Mouse (Mus musculus) CH12.LX (cell line): ENCODE results near the gene Slc39a13. TPM values are rescaled to one million over a fixed set of nuclear protein-coding genes. Genes with fewer than 3 reads are reported as not detected.

ENCODE experiments used
- DNase-seq: peaks from one replicate; pipeline ENCODE4 v3.0.0-alpha.2; 2013; ENCODE audit errors: extremely low read depth
- H3K27ac ChIP-seq: 2 replicates; pipeline ENCODE4 v1.5.1; 2012; ENCODE audit warnings: low read depth, mild to moderate bottlenecking, control low read depth, moderate library complexity; ENCODE audit not compliant: insufficient read depth
- H3K27me3 ChIP-seq: replicated peaks from 2 replicates; pipeline ENCODE3; 2012; ENCODE audit warnings: inconsistent platforms
- H3K36me3 ChIP-seq, 2 experiments: replicated peaks in 1 of 2; 2 replicates each; pipeline versions ENCODE3 to v1.6.1; 2012; ENCODE audit warnings: inconsistent platforms in 1 of 2, low read length in 1 of 2, mild to moderate bottlenecking in 1 of 2, mixed read lengths in 1 of 2, moderate library complexity in 1 of 2; ENCODE audit not compliant: control insufficient read depth in 1 of 2, insufficient read depth in 1 of 2
- H3K4me1 ChIP-seq, 2 experiments: 2 replicates each; pipeline ENCODE4 v1.6.1; 2012; ENCODE audit warnings: inconsistent platforms in 1 of 2, moderate library complexity in 1 of 2; ENCODE audit not compliant: insufficient read depth in 2 of 2, control insufficient read depth in 1 of 2
- H3K4me2 ChIP-seq: 2 replicates; pipeline ENCODE4 v1.6.1; 2012; ENCODE audit warnings: low read depth, mild to moderate bottlenecking, control low read depth; ENCODE audit not compliant: poor library complexity, insufficient read depth, severe bottlenecking
- H3K4me3 ChIP-seq, 3 experiments: fragments of 150-350 bp in 1 of 3; sonication (generic) in 1 of 3; replicated peaks in 1 of 3; 2 replicates each; pipeline versions ENCODE3 to v1.5.1; 2011 to 2012; ENCODE audit warnings: low read depth in 2 of 3, low read length in 2 of 3, mild to moderate bottlenecking in 2 of 3, moderate library complexity in 2 of 3, control low read depth in 1 of 3, improper control_type of control experiment in 1 of 3, inconsistent platforms in 1 of 3, mixed read lengths in 1 of 3; ENCODE audit not compliant: poor library complexity in 1 of 3
- H3K79me2 ChIP-seq: replicated peaks from 2 replicates; pipeline ENCODE4 v1.6.1; 2012; ENCODE audit warnings: mild to moderate bottlenecking, moderate library complexity; ENCODE audit not compliant: control insufficient read depth, poor library complexity, insufficient read depth, severe bottlenecking; ENCODE audit errors: extremely low read depth
- H3K9ac ChIP-seq: 2 replicates; pipeline ENCODE4 v1.6.1; 2012; ENCODE audit warnings: low read depth, mild to moderate bottlenecking, control low read depth, moderate library complexity; ENCODE audit not compliant: insufficient read depth
- H3K9me3 ChIP-seq: replicated peaks from 2 replicates; pipeline ENCODE3; 2012; ENCODE audit warnings: low read length, inconsistent platforms, mixed read lengths
- BHLHE40 ChIP-seq: IDR thresholded peaks from 2 replicates; pipeline ENCODE4 v1.6.1; 2011; ENCODE audit warnings: mild to moderate bottlenecking, low read depth, low read length, improper control_type of control experiment
- CHD1 ChIP-seq: IDR thresholded peaks from 2 replicates; pipeline ENCODE4 v1.6.1; 2012; ENCODE audit warnings: low read depth, low read length, improper control_type of control experiment, inconsistent platforms
- CHD2 ChIP-seq: IDR thresholded peaks from 2 replicates; pipeline ENCODE4 v1.6.1; 2011; ENCODE audit warnings: low read length, improper control_type of control experiment
- CTCF ChIP-seq, 2 experiments: IDR thresholded peaks in 1 of 2; conservative IDR thresholded peaks in 1 of 2; 2 replicates each; pipeline ENCODE4 v1.5.1; 2011 to 2012; ENCODE audit warnings: low read depth in 2 of 2, low read length in 2 of 2, improper control_type of control experiment in 1 of 2, inconsistent platforms in 1 of 2, mild to moderate bottlenecking in 1 of 2, moderate library complexity in 1 of 2
- E2F4 ChIP-seq: IDR thresholded peaks from 2 replicates; pipeline ENCODE4 v1.6.1; 2011; ENCODE audit warnings: low read depth, low read length, improper control_type of control experiment; ENCODE audit not compliant: insufficient replicate concordance
- ELF1 ChIP-seq: IDR thresholded peaks from 2 replicates; pipeline ENCODE4 v1.6.1; 2014; ENCODE audit warnings: low read depth, mild to moderate bottlenecking, inconsistent platforms, low read length, improper control_type of control experiment
- EP300 ChIP-seq: IDR thresholded peaks from 2 replicates; pipeline ENCODE4 v1.6.1; 2011; ENCODE audit warnings: low read length, improper control_type of control experiment
- ETS1 ChIP-seq: conservative IDR thresholded peaks from 2 replicates; pipeline ENCODE4 v1.6.1; 2012; ENCODE audit warnings: low read depth, mild to moderate bottlenecking, inconsistent platforms, low read length, improper control_type of control experiment, moderate library complexity
- GABPA ChIP-seq: IDR thresholded peaks from 2 replicates; pipeline ENCODE4 v1.6.1; 2012; ENCODE audit warnings: low read depth, low read length, improper control_type of control experiment, inconsistent platforms; ENCODE audit not compliant: insufficient replicate concordance
- HCFC1 ChIP-seq: IDR thresholded peaks from 2 replicates; pipeline ENCODE4 v1.6.1; 2012; ENCODE audit warnings: low read depth, mild to moderate bottlenecking, inconsistent platforms, low read length, improper control_type of control experiment
- IRF4 ChIP-seq: IDR thresholded peaks from 2 replicates; pipeline ENCODE4 v1.6.1; 2014; ENCODE audit warnings: low read depth, mild to moderate bottlenecking, inconsistent platforms, low read length, improper control_type of control experiment
- JUN ChIP-seq: IDR thresholded peaks from 2 replicates; pipeline ENCODE4 v1.6.1; 2011; ENCODE audit warnings: low read depth, mild to moderate bottlenecking, low read length, improper control_type of control experiment, moderate library complexity; ENCODE audit not compliant: insufficient read depth
- JUND ChIP-seq: conservative IDR thresholded peaks from 2 replicates; pipeline ENCODE4 v1.6.1; 2011; ENCODE audit warnings: low read depth, low read length, improper control_type of control experiment
- KAT2A ChIP-seq: IDR thresholded peaks from 2 replicates; pipeline ENCODE4 v1.6.1; 2012; ENCODE audit warnings: low read length, improper control_type of control experiment, inconsistent platforms; ENCODE audit not compliant: insufficient replicate concordance
- MAFK ChIP-seq: IDR thresholded peaks from 2 replicates; pipeline ENCODE4 v1.6.1; 2011; ENCODE audit warnings: low read length, improper control_type of control experiment; ENCODE audit not compliant: insufficient replicate concordance
- MAX ChIP-seq: IDR thresholded peaks from 2 replicates; pipeline ENCODE4 v1.6.1; 2011; ENCODE audit warnings: low read length, improper control_type of control experiment
- MAZ ChIP-seq: IDR thresholded peaks from 2 replicates; pipeline ENCODE4 v1.6.1; 2012; ENCODE audit warnings: low read depth, mild to moderate bottlenecking, inconsistent platforms, low read length, improper control_type of control experiment, moderate library complexity
- MEF2A ChIP-seq: IDR thresholded peaks from 2 replicates; pipeline ENCODE4 v1.6.1; 2014; ENCODE audit warnings: low read depth, mild to moderate bottlenecking, inconsistent platforms, low read length, improper control_type of control experiment, borderline replicate concordance
- MXI1 ChIP-seq: IDR thresholded peaks from 2 replicates; pipeline ENCODE4 v1.6.1; 2011; ENCODE audit warnings: mild to moderate bottlenecking, low read depth, low read length, improper control_type of control experiment
- MYC ChIP-seq: IDR thresholded peaks from 2 replicates; pipeline ENCODE4 v1.6.1; 2011; ENCODE audit warnings: low read depth, mild to moderate bottlenecking, improper control_type of control experiment, low read length
- NELFE ChIP-seq: IDR thresholded peaks from 2 replicates; pipeline ENCODE4 v1.6.1; 2011; ENCODE audit warnings: low read depth, low read length, improper control_type of control experiment
- NRF1 ChIP-seq: IDR thresholded peaks from 2 replicates; pipeline ENCODE4 v1.6.1; 2014; ENCODE audit warnings: low read depth, mild to moderate bottlenecking, inconsistent platforms, low read length, improper control_type of control experiment, moderate library complexity
- PAX5 ChIP-seq: IDR thresholded peaks from 2 replicates; pipeline ENCODE4 v1.6.1; 2012; ENCODE audit warnings: low read length, inconsistent platforms, mixed read lengths
- POLR2A ChIP-seq: IDR thresholded peaks from 2 replicates; pipeline ENCODE4 v1.6.1; 2011; ENCODE audit warnings: low read depth, mild to moderate bottlenecking, improper control_type of control experiment, low read length
- POLR2AphosphoS2 ChIP-seq: IDR thresholded peaks from 2 replicates; pipeline ENCODE4 v1.6.1; 2011; ENCODE audit warnings: low read depth, low read length, improper control_type of control experiment
- RAD21 ChIP-seq: IDR thresholded peaks from 2 replicates; pipeline ENCODE4 v1.6.1; 2011; ENCODE audit warnings: low read depth, mild to moderate bottlenecking, low read length, improper control_type of control experiment, moderate library complexity
- RCOR1 ChIP-seq: conservative IDR thresholded peaks from 2 replicates; pipeline ENCODE4 v1.6.1; 2012; ENCODE audit warnings: low read depth, mild to moderate bottlenecking, inconsistent platforms, low read length, improper control_type of control experiment
- SIN3A ChIP-seq: IDR thresholded peaks from 2 replicates; pipeline ENCODE4 v1.6.1; 2012; ENCODE audit warnings: low read length, improper control_type of control experiment, inconsistent platforms
- SMC3 ChIP-seq: IDR thresholded peaks from 2 replicates; pipeline ENCODE4 v1.6.1; 2011; ENCODE audit warnings: low read depth, low read length, improper control_type of control experiment
- TBP ChIP-seq: conservative IDR thresholded peaks from 2 replicates; pipeline ENCODE4 v1.6.1; 2011; ENCODE audit warnings: low read depth, low read length, improper control_type of control experiment
- TCF12 ChIP-seq: IDR thresholded peaks from 2 replicates; pipeline ENCODE4 v1.6.1; 2014; ENCODE audit warnings: low read depth, mild to moderate bottlenecking, inconsistent platforms, low read length, improper control_type of control experiment
- UBTF ChIP-seq: IDR thresholded peaks from 2 replicates; pipeline ENCODE4 v1.6.1; 2012; ENCODE audit warnings: low read depth, mild to moderate bottlenecking, inconsistent platforms, low read length, improper control_type of control experiment, moderate library complexity
- USF1 ChIP-seq: IDR thresholded peaks from 2 replicates; pipeline ENCODE4 v1.6.1; 2014; ENCODE audit warnings: low read depth, mild to moderate bottlenecking, inconsistent platforms, low read length, improper control_type of control experiment
- USF2 ChIP-seq: conservative IDR thresholded peaks from 2 replicates; pipeline ENCODE4 v1.6.1; 2011; ENCODE audit warnings: low read depth, low read length, improper control_type of control experiment
- ZC3H11A ChIP-seq: IDR thresholded peaks from 2 replicates; pipeline ENCODE4 v1.6.1; 2012; ENCODE audit warnings: low read depth, mild to moderate bottlenecking, inconsistent platforms, low read length, improper control_type of control experiment
- ZKSCAN1 ChIP-seq: IDR thresholded peaks from 2 replicates; pipeline ENCODE4 v1.6.1; 2012; ENCODE audit warnings: low read depth, inconsistent platforms, low read length, improper control_type of control experiment, borderline replicate concordance
- ZMIZ1 ChIP-seq: IDR thresholded peaks from 2 replicates; pipeline ENCODE4 v1.6.1; 2012; ENCODE audit warnings: low read depth, mild to moderate bottlenecking, inconsistent platforms, low read length, improper control_type of control experiment
- ZNF384 ChIP-seq: IDR thresholded peaks from 2 replicates; pipeline ENCODE4 v1.6.1; 2012; ENCODE audit warnings: low read depth, low read length, improper control_type of control experiment, inconsistent platforms
- dilution Hi-C: fragments of 300-500 bp; cut with MboI; formaldehyde crosslinking; loops from 2 replicates; pipeline ENCODE4 v1.14.3; 2020; ENCODE audit warnings: low sequenced_read_pairs; ENCODE audit not compliant: extremely low pct_unique_long_range_greater_than_20kb, extremely low pct_ligation_motif_present
- in situ Hi-C: fragments of 300-500 bp; cut with MboI; formaldehyde crosslinking; loops from 3 replicates; pipeline ENCODE4 v1.14.3; 2019; ENCODE audit warnings: low sequenced_read_pairs, low pct_ligation_motif_present, low pct_unique_long_range_greater_than_20kb, mixed read lengths
- polyA plus RNA-seq: library from polyadenylated mRNA; unstranded; fragments of >175 nt; gene quantifications from 2 replicates; pipeline ENCODE4 v1.2.1, GENCODE M21; 2012; ENCODE audit warnings: low read depth; ENCODE audit not compliant: insufficient read length
- total RNA-seq, 2 experiments: library from RNA; depleted of rRNA; stranded (reverse); fragments of 300-350 nt in 1 of 2; fragments of >200 nt in 1 of 2; gene quantifications; 2 replicates each; pipeline ENCODE4 v1.2.3; 2012 to 2014

The Slc39a13 gene
- total and polyA plus RNA-seq, 3 experiments: 3.5 to 7.5 (median 7.2) TPM

DNA sequence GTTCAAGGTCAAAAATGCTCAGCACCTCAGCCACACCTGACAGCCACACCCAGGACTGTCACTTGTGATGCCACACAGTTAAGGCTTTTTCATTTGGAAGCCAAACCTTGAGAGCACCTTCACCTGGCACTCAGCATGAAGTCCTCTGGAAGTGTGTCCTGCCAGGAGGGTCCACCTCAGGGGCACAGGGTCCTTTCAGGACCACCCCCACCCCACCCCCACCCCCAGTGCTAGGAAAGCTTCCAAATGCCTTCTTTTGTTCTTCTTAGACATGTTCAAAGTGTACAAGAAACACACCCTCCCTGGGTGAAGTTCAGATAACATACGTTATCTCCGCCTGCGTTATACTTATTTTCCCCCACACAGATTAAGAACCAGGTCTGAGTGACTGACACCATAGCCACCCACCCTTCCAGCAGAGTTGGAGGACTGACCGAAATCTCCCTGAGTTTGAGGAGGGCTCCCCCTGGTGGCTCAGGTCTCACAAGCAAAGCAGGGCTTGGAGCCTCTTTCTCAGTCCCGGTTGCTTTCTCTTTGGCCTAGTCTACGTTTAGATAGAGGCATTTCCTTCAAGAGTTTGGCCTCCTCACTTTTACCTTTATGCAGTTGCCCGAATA lies 31.0 kb upstream of the Slc39a13 start:
- DNase-seq: peak; percentile 89
- in situ Hi-C loops: no loop called here
- Histone ChIP-seq H3K27ac (no peak overlapping the region), H3K4me1 (peaks cover 10 to 40% of the 10 kb centered on the region in 2 experiments), H3K79me2 (peaks cover 25% of the 10 kb centered on the region), H3K4me3 (no peak overlapping the region), H3K9me3 (no peaks in the 10 kb centered on the region), H3K27me3 (no peaks in the 10 kb centered on the region), H3K36me3 (peaks cover 51 to 74% of the 10 kb centered on the region in 2 experiments), H3K9ac (0 out of 2 replicates have a peak overlapping the region, but pooled peaks have one; percentile 15), H3K4me2 (no peak overlapping the region)
- dilution Hi-C loops: no loop called here
- no peak for TF ChIP-seq UBTF
- TF ChIP-seq MEF2A: 0 out of 2 replicates have a peak, but pooled peaks have one; percentile 12
- peak; percentile 36; the same call in 1 of the 2 replicates for TF ChIP-seq NELFE
- TF ChIP-seq PAX5: no peak
- no peak for TF ChIP-seq ZMIZ1
- TF ChIP-seq ELF1: no peak
- TF ChIP-seq MYC: peak; percentile 33; the same call in 1 of the 2 replicates
- no peak for TF ChIP-seq MAZ
- TF ChIP-seq RAD21: no peak; the same call in none of the 2 replicates
- TF ChIP-seq EP300: no peak
- TF ChIP-seq USF1: no peak
- TF ChIP-seq KAT2A: no peak
- no peak for TF ChIP-seq USF2
- peak; percentile 99 for TF ChIP-seq SMC3
- TF ChIP-seq ETS1: no peak
- no peak for TF ChIP-seq CHD1
- no peak for TF ChIP-seq MXI1
- TF ChIP-seq MAX: no peak
- TF ChIP-seq TCF12: 0 out of 2 replicates have a peak, but pooled peaks have one; percentile 14
- TF ChIP-seq BHLHE40: no peak
- TF ChIP-seq ZC3H11A: peak; percentile 85
- TF ChIP-seq CTCF (conservative IDR thresholded peaks at IDR 0.05 in 1 of 2, IDR thresholded peaks at IDR 0.05 in 1 of 2; ENCODE audit: low read depth in 2 of 2, low read length in 2 of 2): peak; percentile 76 to 99
- TF ChIP-seq IRF4: peak; percentile 33; the same call in 1 of the 2 replicates
- no peak for TF ChIP-seq E2F4
- no peak for TF ChIP-seq GABPA
- no peak for TF ChIP-seq ZNF384
- TF ChIP-seq JUN: no peak
- TF ChIP-seq JUND: no peak
- no peak for TF ChIP-seq TBP
- TF ChIP-seq SIN3A: no peak
- no peak for TF ChIP-seq RCOR1
- TF ChIP-seq POLR2AphosphoS2: no peak
- TF ChIP-seq ZKSCAN1: no peak
- TF ChIP-seq HCFC1: no peak
- no peak for TF ChIP-seq NRF1
- no peak for TF ChIP-seq CHD2
- TF ChIP-seq POLR2A: no peak
- TF ChIP-seq MAFK: no peak
